Mouse (Mus musculus) monocyte, adult 59 days (primary cell): ENCODE results near the gene B4galt7. TPM values are rescaled to one million over a fixed set of nuclear protein-coding genes. Genes with fewer than 3 reads are reported as not detected.

Experiments
- total RNA-seq, 2 experiments: library from RNA; stranded (reverse); gene quantifications; one replicate each; pipeline ENCODE4 v1.2.4; 2023

Gene B4galt7
- total RNA-seq, result 10 to 100 TPM; 11.4 to 13.0 TPM

GRCm38 (mm10) chr13:55599566-55600540 is at the start of gene B4galt7:
Gene B4galt7 (plus strand): TSS chr13:55599896.

DNA sequence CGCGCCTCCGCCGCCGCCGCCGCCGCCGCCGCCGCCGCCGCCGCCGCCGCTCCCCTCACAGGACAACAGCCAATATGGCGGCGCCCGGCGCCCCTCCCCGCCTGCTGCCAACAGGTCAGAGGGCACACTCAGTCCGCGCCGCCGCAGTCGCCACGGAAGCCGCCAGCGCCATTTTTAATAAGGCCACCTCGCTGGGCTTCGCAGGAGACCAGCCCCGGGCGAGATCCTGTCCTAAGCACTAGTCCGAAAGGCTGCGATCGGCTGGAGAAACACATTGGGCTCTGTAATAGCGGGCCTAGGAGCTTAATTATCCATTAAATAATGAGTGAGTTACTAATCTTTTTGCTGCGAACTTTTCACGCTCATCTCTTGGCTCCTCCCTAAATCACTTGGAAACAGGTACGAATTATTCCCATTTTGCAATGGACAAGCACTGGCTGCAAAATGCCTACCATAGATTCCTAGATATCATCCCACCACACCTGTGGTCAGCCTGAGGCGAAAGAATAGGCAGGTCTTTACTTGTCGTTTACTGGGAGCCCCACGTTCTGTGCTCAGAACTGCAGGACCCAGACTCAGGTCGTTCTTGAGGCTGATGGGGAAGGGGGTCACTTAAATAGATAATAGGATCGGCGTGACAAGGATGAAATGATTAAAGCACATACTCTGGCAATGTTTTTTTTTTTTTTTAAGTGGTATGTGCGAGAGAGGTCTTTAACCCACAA is 28.5 kb upstream of the B4galt7 start, which contains the start of gene Fam193b:
Gene Fam193b (minus strand): TSS at position 94 of the 725 bp plus-strand sequence.

DNA sequence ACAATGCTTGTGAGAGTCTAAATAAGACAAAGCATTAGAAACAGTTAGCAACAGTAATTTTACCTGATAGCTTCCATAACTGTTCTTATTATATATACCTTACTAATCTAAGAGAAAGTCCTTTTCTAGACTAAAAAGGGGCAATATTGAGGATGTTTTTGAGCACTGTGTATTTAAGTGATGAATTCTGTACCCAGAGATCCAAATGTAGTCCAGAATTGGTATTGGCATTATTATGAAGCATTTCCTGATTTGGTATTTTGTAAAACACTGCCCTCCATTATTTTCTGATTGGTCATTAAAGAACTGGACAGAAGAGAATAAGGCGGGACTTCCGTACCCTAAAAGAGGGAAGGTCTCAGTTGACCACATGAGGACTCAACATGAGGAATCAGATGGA is 26.3 kb upstream of the B4galt7 start, which contains the start of gene Tmed9:
Gene Tmed9 (plus strand): TSS at position 301 of the 400 bp plus-strand sequence.

DNA sequence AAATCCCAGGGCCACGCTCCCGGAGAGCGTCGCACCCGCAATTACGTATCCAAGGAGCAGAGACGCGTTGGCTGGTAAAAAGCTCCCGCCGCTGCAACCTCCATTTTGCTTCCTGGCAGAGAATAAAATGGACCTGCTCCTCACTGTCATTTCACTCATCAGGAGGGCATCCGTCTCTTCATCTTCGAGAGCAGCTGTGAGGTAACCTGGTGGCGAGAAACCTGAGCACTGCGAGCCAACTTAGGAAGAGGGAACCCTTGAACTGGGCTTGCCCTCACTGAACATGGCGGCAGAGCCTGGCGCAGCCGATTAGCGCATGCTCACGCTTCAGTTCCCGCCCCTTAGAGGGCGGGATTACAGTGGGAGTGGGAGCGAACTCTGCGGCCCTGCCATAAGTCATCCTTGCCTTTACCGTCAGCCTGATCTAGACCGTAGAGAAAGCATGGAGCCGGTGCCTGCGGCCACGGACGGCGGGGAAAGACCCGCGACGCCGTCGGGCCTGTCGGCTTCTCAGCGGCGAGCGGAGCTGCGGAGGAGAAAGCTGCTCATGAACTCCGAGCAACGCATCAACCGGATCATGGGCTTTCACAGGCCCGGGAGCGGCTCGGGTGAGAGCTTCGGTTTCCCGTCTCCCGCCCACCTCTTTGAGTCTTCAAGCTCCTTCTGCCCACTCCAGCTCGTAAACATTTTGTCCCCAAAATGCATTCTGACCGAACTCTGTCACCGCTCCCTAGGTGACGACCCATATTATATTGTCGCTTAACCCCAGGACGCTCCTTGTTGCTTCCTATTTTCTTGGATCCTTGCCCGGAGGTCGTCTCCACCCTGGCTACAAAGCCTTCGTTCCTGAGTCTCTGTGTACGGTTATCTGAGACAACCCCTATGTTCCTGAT is 23.2 kb downstream of the B4galt7 start, which contains the start of gene Caml:
Gene Caml (plus strand): TSS at position 357 of the 893 bp plus-strand sequence.

GRCm38 (mm10) chr13:55634639-55635127 is 35.0 kb downstream of the B4galt7 start, which contains the start of gene Ddx46:
Gene Ddx46 (plus strand): TSS chr13:55635027.

Other genes with a start within 250 kb of the B4galt7 start
- 100 to 1,000 TPM; 116 to 125 TPM for gene Lman2, start 237.1 kb upstream of the B4galt7 start, total RNA-seq
- gene Rgs14, start 230.2 kb upstream of the B4galt7 start, total RNA-seq, result 10 to 100 TPM; 65.0 to 65.2 TPM
- not detected for gene Slc34a1, start 201.7 kb upstream of the B4galt7 start, total RNA-seq
- not detected for gene Pfn3, start 184.7 kb upstream of the B4galt7 start, total RNA-seq
- not detected for gene F12, start 173.1 kb upstream of the B4galt7 start, total RNA-seq
- 100 to 1,000 TPM; 149 to 155 TPM for gene Grk6, start 154.8 kb upstream of the B4galt7 start, total RNA-seq
- 10 to 100 TPM in 1 of 2 experiments, 1 to 10 TPM in 1; 8.6 to 10.9 TPM for gene Prr7, start 135.6 kb upstream of the B4galt7 start, total RNA-seq
- gene Dbn1, start 111.8 kb upstream of the B4galt7 start, total RNA-seq, result 1 to 10 TPM in 1 of 2 experiments, under 1 TPM in 1; 0.71 to 1.3 TPM
- gene Pdlim7, start 86.2 kb upstream of the B4galt7 start, total RNA-seq, result 10 to 100 TPM in 1 of 2 experiments, 1 to 10 TPM in 1; 6.9 to 10.9 TPM
- 100 to 1,000 TPM; 249 to 258 TPM for gene Dok3, start 70.6 kb upstream of the B4galt7 start, total RNA-seq
- gene Ddx41, start 63.2 kb upstream of the B4galt7 start, total RNA-seq, result 10 to 100 TPM; 59.0 to 60.2 TPM
- gene Fam193b, start 28.8 kb upstream of the B4galt7 start, total RNA-seq, result 100 to 1,000 TPM in 1 of 2 experiments, 10 to 100 TPM in 1; 90.5 to 104 TPM
- 10 to 100 TPM; 93.3 to 95.8 TPM for gene Tmed9, start 26.2 kb upstream of the B4galt7 start, total RNA-seq
- 10 to 100 TPM; 18.6 to 20.4 TPM for gene Caml, start 23.1 kb downstream of the B4galt7 start, total RNA-seq
- 10 to 100 TPM; 52.8 to 65.4 TPM for gene Ddx46, start 35.1 kb downstream of the B4galt7 start, total RNA-seq
- 10 to 100 TPM; 26.2 to 27.4 TPM for gene B230219D22Rik, start 93.2 kb downstream of the B4galt7 start, total RNA-seq
- gene Txndc15, start 114.8 kb downstream of the B4galt7 start, total RNA-seq, result 10 to 100 TPM; 24.5 to 26.3 TPM
- 10 to 100 TPM; 28.3 to 31.9 TPM for gene Pcbd2, start 127.5 kb downstream of the B4galt7 start, total RNA-seq
- not detected for gene Catsper3, start 184.7 kb downstream of the B4galt7 start, total RNA-seq
- gene Pitx1, start 236.3 kb downstream of the B4galt7 start, total RNA-seq, result not detected